Mouse (Mus musculus): ENCODE measurements around the gene B3gnt8. TPM values are rescaled to one million over a fixed set of nuclear protein-coding genes. Genes with fewer than 3 reads are reported as not detected.
"Not testable (repeated sequence)": the region's sequence is repeated elsewhere in the genome, so short reads cannot be mapped to it uniquely, and the experiment has no call there.

The B3gnt8 gene
- 1 to 10 TPM; 1.5 to 1.6 TPM for total RNA-seq (2021)
- long read RNA-seq, experiment 1, result 0 reads
- long read RNA-seq, experiment 2, result 0 reads

DNA sequence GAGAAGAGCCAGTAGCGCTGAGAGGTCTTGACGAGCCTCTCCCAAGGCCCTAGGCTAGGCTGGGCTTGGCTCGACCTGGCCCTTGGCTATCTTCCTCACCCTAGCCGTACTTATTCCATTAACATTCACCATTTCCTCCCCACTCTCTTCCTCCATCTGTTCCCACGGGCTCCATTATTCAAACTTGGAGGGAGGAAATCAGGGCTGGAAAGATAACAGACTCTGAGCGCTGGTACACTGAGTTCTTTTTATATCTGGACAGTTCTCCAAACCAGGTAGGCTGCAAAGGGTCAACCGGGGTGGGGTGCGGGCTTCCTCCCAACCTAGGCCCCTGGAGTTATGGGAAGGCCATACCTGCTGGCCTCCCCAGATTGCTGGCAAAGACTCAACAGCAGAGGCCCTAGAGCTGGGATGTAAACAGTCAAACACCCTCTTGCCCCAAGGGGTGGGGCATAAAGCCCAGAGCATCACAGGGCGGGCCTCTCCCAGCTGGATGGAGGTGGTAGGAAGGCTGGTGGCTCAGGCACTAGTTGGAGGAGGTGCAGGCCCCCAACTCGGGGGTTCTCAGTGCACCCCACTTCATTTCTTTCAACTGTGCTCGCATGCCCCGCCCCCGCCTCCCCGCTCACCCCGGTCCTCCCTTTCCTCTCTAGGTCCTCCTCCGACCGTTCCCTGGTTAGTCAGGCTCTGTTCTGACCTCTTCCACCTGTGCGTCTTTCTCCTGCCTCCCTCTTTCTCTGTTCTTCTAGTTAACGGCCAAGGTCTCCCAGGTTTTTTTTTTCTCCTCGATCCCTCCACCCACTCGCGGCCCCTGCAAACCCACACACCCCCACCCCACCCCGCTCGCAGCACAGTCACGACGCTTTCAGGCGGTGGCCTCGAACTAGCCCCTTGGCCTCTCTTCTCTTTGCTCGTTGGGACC is at the start of gene B3gnt8:
B3gnt8 (plus strand) TSS at position 146 of the 922 bp plus-strand sequence.
- peak within 1 kb of the TSS; percentile 83 for H3K27ac ChIP-seq
- intact Hi-C loops (cut with DNase I), result no loop called here
- DNase-seq, result peak; percentile 78
- peak within 1 kb of the TSS; percentile 72 for H3K4me3 ChIP-seq
- no peak for TF ChIP-seq CTCF (IDR thresholded peaks at IDR 0.05)

DNA sequence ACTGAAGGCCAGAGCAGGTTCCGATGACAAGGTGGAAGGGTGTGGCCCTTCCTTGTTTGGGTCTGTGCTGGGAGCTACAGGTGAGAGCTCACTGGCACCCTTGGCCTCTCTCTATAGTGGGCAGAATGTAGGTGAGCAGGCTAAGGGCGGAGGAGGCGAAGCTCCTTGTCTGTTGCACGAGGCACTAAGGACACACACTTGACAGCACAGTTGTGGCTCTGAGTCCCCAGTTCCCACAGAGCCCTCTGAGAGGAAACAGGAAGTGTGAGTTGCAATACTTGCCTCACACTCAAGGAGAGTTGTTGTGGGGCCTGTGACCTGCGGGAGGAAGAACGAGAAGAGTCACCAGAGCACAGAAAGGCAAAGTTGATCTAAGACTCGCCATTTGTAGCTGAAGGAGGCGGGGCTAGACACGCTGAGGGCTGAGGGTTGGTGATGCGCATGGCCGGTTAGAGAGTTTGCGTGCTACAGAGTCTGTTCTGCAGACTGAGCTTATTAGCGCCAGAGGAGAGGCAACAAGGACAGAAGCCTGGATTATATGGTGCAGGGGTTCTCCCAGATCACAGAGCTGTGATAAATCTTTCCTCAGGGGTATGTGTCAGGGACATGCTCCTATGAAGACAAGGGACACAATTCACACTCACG is 49.5 kb upstream of the B3gnt8 start:
- H3K4me3 ChIP-seq; H3K27ac ChIP-seq; DNase-seq; intact Hi-C loops (cut with DNase I): not testable (repeated sequence)

DNA sequence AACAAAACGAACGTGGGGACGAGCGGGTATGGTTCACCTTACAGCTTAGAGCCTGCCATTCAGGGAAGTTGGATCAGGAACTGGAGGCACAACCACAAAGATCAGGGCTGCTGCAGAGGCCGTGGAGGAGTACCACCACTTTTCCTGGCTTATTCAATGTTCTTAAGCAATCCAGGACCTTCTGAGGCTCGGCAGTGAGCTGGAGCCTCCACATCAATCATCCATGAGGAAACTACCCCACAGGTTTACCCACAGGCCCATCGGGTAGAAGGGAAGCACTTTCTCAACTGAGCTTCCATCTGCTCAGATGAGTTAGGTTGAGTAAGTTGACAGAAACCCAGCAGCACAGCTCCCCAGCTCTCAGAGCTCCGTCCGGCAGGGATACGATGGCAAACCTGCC is 47.0 kb upstream of the B3gnt8 start:
- TF ChIP-seq CTCF (IDR thresholded peaks at IDR 0.05), result no peak
- no peak for DNase-seq
- intact Hi-C loops (cut with DNase I), result no loop called here
- no peak overlapping the region for H3K27ac ChIP-seq
- H3K4me3 ChIP-seq, result no peak overlapping the region

DNA sequence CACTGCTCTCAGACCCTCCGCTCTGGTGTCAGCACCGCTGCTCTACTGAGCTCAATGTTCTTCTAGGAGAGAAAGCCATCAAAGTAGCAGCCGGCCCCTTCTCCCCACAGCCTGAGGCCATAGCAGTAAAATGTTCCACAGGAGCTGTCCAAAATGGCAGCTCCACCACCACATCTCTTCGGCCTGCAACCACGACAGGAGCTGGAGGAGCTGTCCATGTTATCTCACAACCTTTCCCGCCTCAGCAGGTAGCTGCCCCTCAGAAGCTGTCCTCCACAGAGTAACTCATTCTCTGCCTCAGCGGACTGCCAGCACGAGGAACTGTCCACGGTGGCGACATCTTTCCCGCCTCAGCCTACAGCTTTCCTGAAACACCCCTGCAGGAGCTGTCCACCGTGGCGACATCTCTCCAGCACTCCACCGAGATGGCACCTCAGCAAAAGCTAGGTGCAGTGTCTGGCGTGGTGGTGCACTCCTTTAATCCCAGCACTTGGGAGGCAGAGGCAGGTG is 44.1 kb upstream of the B3gnt8 start:
- no peak for TF ChIP-seq CTCF (IDR thresholded peaks at IDR 0.05)
- H3K27ac ChIP-seq, result no peak overlapping the region
- H3K4me3 ChIP-seq, result no peak overlapping the region
- no peak for DNase-seq
- intact Hi-C loops (cut with DNase I), result no loop called here

DNA sequence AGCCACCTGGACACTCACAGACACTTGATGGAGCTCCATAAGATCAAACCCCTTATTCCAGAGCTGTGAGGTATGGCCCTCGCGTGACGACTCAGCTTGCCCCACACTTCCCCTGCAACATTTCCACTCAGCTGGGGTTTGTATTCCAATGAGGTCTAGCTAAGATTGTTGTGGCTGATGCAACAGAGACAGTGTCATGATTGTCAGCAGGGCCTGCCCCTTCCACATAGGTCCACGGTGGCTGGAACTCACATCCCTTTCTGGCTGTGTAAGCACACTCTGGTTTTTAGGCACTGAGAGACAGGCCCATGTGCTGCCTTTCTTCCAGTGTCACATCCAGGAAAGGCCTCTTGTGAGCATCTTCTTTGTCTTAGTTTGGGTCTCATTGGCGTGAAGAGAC is 41.8 kb upstream of the B3gnt8 start:
- no peak for DNase-seq
- no peak overlapping the region for H3K27ac ChIP-seq
- intact Hi-C loops (cut with DNase I), result no loop called here
- no peak overlapping the region for H3K4me3 ChIP-seq
- no peak for TF ChIP-seq CTCF (IDR thresholded peaks at IDR 0.05)

DNA sequence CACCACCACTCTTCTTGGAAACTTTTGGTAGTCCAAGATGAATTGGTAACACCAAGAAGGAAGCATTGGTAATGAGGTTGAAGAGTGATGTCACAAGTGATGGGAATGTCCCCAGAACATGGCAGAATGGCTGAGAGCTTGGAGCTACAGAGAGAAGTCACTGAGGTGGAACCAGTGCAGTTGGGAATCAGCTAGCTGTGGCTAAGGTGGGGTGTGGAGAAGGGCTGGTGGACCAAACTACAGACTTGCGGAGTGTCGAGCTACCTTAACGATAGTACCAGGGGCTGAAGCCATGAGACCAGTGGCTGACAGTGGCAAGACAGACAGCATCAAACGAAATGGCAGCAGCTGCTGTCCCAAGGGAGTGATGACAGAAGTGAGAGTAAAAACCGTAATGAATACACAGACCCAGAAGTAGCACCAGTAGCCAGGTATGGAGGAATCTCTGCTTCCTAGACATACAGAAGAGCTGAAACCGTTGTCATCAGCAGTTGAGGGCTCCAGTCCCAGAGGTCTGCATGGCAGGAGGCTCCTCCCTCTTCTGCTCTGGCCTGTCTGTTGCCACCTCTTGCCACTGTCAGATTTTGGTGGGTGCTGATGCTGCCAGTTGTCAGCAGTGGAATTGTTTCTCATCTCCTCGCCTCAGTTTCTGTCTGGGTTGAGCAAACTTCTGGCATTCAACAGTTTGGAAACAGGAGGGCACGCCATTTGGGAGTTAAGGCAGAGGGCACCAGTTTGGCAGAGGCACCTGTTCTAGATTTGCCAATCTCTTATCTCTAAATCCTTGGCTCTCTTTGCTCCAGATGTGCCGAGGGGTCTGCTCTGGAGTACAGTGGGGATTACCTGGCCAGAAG is 40.9 kb upstream of the B3gnt8 start:
- no peak for TF ChIP-seq CTCF (IDR thresholded peaks at IDR 0.05)
- no peak overlapping the region for H3K4me3 ChIP-seq
- DNase-seq, result no peak
- H3K27ac ChIP-seq, result no peak overlapping the region
- intact Hi-C loops (cut with DNase I), result no loop called here

DNA sequence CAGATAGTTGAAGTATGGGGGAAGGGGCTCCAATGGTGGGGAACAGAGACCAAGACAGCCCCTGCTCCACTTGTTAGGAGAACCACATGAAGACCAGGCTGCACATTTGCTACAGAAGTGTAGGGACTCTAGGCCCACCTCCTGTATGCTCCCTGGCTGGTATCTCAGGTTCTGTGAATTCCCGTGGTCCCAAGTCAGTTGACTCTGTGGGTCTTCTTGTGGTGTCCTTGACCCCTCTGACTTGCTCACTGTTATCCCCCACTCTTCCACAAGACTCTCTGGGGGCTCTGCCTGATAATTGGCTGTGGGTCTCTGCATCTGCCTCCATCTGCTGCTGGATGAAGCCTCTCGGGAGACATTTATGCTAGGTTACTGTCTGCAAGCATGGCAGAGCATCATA is 35.2 kb upstream of the B3gnt8 start:
- Histone ChIP-seq H3K4me3 (no peak overlapping the region), H3K27ac (no peak overlapping the region)
- DNase-seq, result no peak
- TF ChIP-seq CTCF (IDR thresholded peaks at IDR 0.05), result no peak
- intact Hi-C loops (cut with DNase I), result no loop called here

DNA sequence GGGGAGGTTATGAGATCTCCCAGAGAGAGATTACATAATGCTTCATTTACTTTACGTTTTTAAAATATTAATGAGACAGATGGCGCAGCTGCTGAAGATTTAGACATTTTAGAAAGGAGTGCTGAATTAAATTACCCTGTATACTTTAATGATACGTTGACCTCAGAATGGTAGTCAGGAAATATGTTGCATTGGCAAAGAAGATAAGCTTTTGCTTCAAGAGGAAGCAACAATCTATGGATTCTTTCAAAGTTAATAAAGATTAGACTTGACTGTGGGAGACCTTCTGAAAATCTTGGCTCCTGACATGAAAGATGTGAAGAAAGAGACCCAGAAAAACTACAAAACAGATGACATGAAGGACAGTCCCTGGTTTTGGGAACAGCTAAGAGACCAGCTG is 32.6 kb upstream of the B3gnt8 start:
- intact Hi-C loops (cut with DNase I), result no loop called here
- TF ChIP-seq CTCF (IDR thresholded peaks at IDR 0.05), result no peak
- Histone ChIP-seq H3K27ac (no peak overlapping the region), H3K4me3 (no peak overlapping the region)
- no peak for DNase-seq

DNA sequence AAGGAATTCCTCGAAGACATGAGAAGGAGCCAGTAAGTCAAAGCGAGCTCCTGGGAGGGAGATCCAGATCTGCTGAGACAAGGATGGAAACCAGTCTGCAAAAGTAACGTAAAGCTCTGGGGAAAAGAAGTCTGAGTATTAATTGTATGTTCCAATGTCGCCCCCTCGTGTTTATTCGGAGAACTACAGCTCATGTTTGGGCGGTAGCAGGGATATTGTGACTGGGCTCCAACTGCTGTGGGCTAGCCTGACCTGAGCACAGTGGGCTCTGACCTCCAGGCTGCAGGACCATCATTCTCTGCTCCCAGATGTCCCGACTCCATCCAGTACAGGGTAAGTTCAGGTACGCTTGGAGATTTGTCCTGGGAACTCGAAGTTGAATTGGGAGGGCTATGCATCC is 26.8 kb upstream of the B3gnt8 start:
- intact Hi-C loops (cut with DNase I), result loop anchor here (2.0 to 5.0 kb wide), 2 partner anchors 115 to 177 kb away; no protein-coding TSS in a partner anchor
- TF ChIP-seq CTCF (IDR thresholded peaks at IDR 0.05), result peak; percentile 82
- peak; percentile 59 for DNase-seq
- no peak overlapping the region for H3K27ac ChIP-seq
- H3K4me3 ChIP-seq, result no peak overlapping the region

DNA sequence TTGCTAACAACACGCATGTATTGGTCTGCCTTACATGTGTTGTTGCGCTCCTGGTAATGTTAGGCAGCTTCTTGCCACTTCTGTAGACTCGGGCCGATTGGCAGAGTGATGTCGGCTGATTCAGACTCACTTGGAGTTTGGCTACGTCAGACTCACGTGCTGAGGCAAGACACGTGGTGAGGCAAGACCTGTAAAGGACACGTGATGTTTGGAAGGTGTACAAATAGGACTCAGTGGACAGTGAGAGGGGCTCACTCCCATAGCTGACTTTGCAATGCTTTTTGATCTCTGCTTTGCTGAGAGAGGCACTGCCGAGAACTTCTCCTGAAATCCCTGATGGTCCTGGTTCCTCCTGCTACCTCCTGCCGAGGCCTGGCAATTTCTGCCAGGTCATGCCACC is 25.8 kb upstream of the B3gnt8 start:
- intact Hi-C loops (cut with DNase I), result loop anchor here (2.0 kb wide), 1 partner anchor 116 kb away; no protein-coding TSS in a partner anchor
- TF ChIP-seq CTCF (IDR thresholded peaks at IDR 0.05), result no peak
- Histone ChIP-seq H3K27ac (no peak overlapping the region), H3K4me3 (no peak overlapping the region)
- DNase-seq, result no peak

DNA sequence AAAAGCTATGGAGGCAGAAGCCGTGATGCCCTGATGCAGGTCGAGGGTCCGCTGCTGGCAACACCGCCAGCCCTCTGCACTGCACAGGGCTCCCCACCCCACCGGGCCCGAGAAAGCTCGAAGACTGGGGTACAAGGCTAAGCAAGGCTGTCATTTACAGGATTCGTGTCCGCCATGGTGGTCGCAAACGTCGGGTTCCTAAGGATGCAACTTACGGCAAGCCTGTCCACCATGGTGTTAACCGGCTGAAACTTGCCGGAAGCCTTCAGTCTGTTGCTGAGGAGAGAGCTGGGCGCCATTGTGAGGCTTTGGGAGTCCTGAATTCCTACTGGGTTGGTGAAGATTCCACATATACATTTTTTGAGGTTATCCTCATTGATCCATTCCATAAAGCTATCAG is 25.1 kb upstream of the B3gnt8 start:
- TF ChIP-seq CTCF (IDR thresholded peaks at IDR 0.05), result no peak
- no peak for DNase-seq
- no peak overlapping the region for H3K27ac ChIP-seq
- intact Hi-C loops (cut with DNase I), result loop anchor here (2.0 kb wide), 1 partner anchor 117 kb away; no protein-coding TSS in a partner anchor
- H3K4me3 ChIP-seq, result no peak overlapping the region

DNA sequence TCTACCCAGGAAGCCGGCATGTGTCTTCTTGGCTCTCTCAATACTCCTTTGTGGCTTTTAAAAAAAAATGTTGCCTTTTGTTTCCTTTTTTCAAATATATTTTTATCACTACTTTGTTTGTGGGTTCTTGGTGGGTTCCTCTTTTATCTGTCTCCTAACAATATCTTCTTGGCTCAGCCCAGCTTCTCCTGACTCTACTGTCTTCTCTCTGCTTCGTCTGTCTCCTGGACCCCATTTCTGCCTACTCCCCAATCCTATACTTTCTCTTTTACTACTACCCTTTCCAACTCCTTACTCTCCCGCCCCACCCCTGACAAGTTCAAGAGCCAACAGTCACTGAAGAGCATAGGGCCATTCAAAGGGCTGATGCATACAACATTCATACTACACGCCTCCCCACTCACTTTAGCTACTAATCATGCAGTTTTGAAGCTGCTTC is 19.8 kb upstream of the B3gnt8 start:
- TF ChIP-seq CTCF (IDR thresholded peaks at IDR 0.05), result no peak
- intact Hi-C loops (cut with DNase I), result no loop called here
- H3K27ac ChIP-seq, result no peak overlapping the region
- no peak overlapping the region for H3K4me3 ChIP-seq
- DNase-seq, result no peak
